Mouse (Mus musculus) kidney, adult 2 months (tissue): ENCODE measurements at regions not wholly inside any gene's neighbourhood (a gene's known extent, or its start where the extent isn't known, plus 50 kb on each side); places are given as distances from the start of the nearest gene placed in this dataset.

Experiments used
- CTCF ChIP-seq: fragments of 200-500 bp; conservative IDR thresholded peaks from 2 replicates; pipeline ENCODE4 v1.5.1; 2011; ENCODE audit warnings: low read depth, mild to moderate bottlenecking, control low read depth, low read length, moderate library complexity, mixed read lengths; ENCODE audit not compliant: insufficient read depth, insufficient read length
- POLR2A ChIP-seq: fragments of 200-500 bp; IDR thresholded peaks from one replicate; pipeline ENCODE4 v1.6.1; 2011; ENCODE audit warnings: low read depth, low read length, control low read depth

GRCm38 (mm10) chr5:126973425-126973824, 268.2 kb upstream of the Tmem132c start:
- no peak for TF ChIP-seq CTCF
- no peak for TF ChIP-seq POLR2A
